Mouse (Mus musculus) cerebellum, postnatal 14 days (tissue): ENCODE measurements at regions not wholly inside any gene's neighbourhood (a gene's known extent, or its start where the extent isn't known, plus 50 kb on each side); places are given as distances from the start of the nearest gene placed in this dataset.

Experiments used
- DNase-seq, 2 experiments: peaks; one replicate each; pipeline ENCODE4 v3.0.0; 2021; ENCODE audit warnings: mixed read lengths in 2 of 2

GRCm38 (mm10) chr7:71040846-71041245 is 310.4 kb downstream of the Gm10295 start:
- DNase-seq = peak; percentile 36 to 61

DNA sequence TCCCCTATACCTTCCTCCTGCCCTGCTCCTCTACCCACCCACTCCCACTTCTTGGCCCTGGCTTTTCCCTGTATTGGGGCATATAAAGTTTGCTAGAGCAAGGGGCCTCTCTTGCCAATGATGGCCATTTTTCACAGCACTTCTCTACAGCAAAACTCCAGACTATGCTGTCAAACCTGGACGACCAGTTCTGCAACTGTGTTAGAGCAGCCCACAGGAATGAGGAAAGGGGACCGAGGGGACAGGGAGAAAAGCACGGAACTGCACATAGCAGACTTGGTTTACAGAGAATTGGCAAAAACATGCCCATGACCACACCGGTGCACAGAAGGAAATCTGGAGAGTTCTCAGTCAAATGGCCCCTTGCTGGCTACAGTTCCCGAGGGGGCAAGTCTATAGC is 312.7 kb downstream of the Gm10295 start:
- DNase-seq = no peak

- DNase-seq = no peak
These were observed 318.2 kb downstream of the Gm10295 start for GRCm38 (mm10) chr7:71033121-71033520.

- no peak for DNase-seq
These were observed 327.2 kb downstream of the Gm10295 start for GRCm38 (mm10) chr7:71023946-71024610.

DNA sequence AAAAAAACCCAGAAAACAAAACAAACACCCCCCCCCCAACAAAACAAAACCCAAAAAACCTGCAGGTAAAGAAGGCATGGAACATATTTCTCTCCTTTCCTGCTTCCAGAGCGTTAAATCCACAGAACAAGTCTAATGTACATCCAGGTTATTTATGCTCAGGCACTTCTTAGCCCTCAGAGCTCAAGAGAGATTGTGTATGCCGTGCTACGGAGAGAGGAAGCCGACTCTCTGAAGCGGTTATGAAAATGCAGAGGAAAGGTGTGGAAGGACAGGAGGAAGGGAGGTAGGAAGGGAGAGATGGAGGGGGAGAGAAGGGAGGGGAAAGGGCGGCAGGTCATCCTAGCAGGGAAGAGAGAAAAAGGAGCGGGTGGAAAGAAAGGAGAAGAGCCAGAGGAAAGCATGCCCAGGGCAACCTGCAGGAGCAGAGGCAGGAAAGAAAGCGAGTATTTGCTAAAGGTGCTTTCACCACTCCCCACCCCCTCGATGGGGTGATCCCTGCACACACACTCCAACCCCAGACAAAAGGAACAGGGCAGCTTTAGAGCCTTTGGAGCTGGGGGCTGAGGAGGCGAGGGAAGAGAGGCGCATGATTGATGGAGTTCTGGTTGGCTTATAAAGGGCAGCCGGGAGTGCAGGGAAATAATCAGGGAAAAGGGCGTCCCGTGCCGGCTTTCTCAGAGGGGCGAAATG is 327.9 kb downstream of the Gm10295 start:
- peak; percentile 21 to 31 for DNase-seq
